Mouse (Mus musculus) cortical plate, adult 2 months (tissue): Measurements from ENCODE around the gene Wipf1. TPM values are rescaled to one million over a fixed set of nuclear protein-coding genes. Genes with fewer than 3 reads are reported as not detected.

Experiments used
- H3K27ac ChIP-seq: fragments of 200-500 bp; 2 replicates; pipeline ENCODE4 v1.5.1; 2012; ENCODE audit warnings: low read length, control low read depth, inconsistent platforms; ENCODE audit not compliant: insufficient read depth
- H3K4me1 ChIP-seq: fragments of 200-500 bp; 2 replicates; pipeline ENCODE4 v1.6.1; 2011; ENCODE audit warnings: low read length; ENCODE audit not compliant: control insufficient read depth, insufficient read depth
- H3K4me3 ChIP-seq: fragments of 200-500 bp; 2 replicates; pipeline ENCODE4 v1.5.1; 2011; ENCODE audit warnings: mild to moderate bottlenecking, low read length, control low read depth; ENCODE audit not compliant: insufficient read depth
- CTCF ChIP-seq: fragments of 200-500 bp; IDR thresholded peaks from 2 replicates; pipeline ENCODE4 v1.5.1; 2011; ENCODE audit warnings: mild to moderate bottlenecking, control low read depth, low read length; ENCODE audit not compliant: insufficient read depth; ENCODE audit errors: extremely low read depth
- POLR2A ChIP-seq: fragments of 200-500 bp; IDR thresholded peaks from 2 replicates; pipeline ENCODE4 v1.6.1; 2011; ENCODE audit warnings: mild to moderate bottlenecking, low read length, control low read depth; ENCODE audit not compliant: insufficient read depth; ENCODE audit errors: extremely low read depth
- polyA plus RNA-seq: library from polyadenylated mRNA; depleted of rRNA; stranded (reverse); fragments of >200 nt; gene quantifications from 2 replicates; pipeline ENCODE4 v1.2.3, GENCODE M21; 2012

Wipf1 gene
- polyA plus RNA-seq, 1 experiment = 7.4 TPM

DNA sequence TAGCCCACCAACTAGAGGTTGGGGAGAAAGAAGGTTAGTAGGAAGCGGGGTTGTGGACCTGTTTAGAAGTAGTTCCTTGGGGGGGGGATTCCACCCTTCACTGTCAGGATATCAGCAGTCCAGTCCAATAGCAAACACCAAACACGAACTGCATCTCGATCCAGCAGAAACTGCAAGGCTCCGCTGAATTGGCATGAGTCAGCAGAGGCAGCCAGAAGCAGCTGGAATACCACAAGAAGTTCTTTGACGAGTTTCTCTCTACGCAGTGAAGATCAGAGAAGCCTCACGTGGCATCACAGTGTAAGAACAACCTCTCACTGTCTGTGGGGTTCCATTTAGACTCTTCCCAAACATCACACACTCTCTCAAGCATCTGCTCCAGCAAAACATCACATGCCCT is 124.6 kb downstream of the Wipf1 start:
- TF ChIP-seq POLR2A = no peak
- no peak for TF ChIP-seq CTCF

DNA sequence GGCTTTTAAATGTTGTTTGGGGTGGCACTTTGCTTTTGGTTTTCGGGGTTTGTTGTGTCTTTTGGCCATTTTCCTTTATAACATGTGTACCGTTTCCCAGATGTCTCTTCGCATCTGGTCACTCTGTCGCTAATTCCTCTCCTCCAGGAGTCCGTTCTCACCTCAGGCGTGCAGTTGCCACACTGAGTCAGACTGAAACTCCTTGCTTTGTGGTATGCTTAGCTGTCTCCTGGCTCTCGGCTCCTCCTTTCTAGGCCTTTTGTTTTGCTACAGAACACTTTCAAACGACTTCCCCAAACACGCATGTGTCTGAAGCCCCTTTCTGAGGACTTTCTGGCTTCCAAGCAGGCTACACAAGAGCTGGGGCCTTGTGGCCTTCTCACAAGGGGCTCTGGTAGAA is 125.1 kb downstream of the Wipf1 start:
- Histone ChIP-seq H3K4me3 (no peak overlapping the region), H3K27ac (no peak overlapping the region), H3K4me1 (no peaks in the 10 kb centered on the region)
- TF ChIP-seq CTCF (no peak), POLR2A (no peak)

More for the DNA sequence above, 124.6 kb downstream of the Wipf1 start:
- no peaks in the 10 kb centered on the region for H3K4me1 ChIP-seq
- H3K27ac ChIP-seq = no peak overlapping the region
- no peak overlapping the region for H3K4me3 ChIP-seq

DNA sequence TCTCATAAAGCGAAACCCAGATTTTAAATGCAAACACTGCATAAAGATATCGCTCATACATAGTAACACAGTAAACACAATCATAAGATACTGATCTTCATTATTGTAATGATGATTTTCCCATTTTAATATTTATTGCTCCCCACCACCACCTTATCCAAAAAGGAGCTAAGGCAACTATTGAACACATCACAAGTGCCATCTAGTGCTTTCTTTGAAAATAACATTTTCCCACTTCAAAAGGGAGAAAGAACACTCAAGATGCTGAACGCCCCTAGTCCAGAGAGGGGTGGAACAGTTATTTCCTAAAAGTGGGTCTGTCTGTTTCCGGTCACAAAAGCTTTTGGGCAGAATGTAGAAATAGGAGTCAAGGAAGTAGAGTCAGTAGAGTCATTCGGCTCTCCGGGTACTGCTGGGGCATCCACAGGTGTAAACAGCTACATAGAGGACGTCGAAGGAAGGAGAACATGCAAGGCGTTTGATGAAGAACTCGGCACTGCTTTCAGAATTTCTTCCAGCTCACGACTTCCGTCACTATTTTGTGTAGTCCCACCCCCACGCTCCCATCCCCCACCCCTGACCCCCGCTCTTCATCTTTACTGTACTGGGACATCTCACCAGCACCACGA is 126.0 kb downstream of the Wipf1 start:
- H3K4me1 ChIP-seq = no peaks in the 10 kb centered on the region
- no peak overlapping the region for H3K27ac ChIP-seq
- TF ChIP-seq CTCF (no peak), POLR2A (no peak)
- H3K4me3 ChIP-seq = no peak overlapping the region

DNA sequence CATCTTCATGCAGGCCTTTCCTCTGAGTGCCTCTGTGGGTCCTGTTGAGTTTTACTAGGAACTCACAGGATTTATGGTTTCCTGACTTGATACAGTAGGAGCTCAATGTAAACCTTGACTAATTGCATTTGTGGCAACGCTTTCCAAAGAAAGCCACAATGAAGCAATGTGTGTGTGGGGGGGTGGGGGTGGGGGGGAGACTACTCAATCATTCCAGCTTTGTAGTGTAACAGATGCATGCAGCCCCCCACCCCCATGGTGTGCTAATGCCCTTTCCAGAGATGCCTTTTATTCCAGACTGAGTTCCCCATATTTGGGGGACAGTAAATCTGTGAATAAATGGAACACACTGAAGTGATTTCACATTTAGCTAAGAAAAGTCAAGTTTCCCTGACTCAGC is 127.8 kb downstream of the Wipf1 start:
- Histone ChIP-seq H3K4me3 (no peak overlapping the region), H3K4me1 (no peaks in the 10 kb centered on the region), H3K27ac (no peak overlapping the region)
- TF ChIP-seq CTCF (no peak), POLR2A (no peak)

DNA sequence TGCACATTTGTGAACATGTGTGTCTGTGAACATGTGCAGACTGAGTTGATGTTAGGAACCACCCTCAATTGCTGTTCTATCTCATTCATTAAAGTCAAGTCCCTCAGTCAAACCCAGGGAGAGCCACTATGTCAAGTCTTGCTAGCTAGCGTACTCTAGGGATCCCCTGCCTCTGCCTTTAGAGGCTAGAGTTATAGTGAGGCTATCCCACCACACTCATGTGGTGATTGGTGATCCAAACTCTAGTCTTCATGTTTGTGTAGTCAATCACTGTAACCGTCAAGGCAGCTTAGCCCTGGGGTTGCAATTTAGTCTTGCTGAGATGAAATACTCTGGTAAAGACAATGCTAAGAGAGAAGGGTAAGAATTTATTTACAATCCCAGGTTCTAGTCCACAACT is 132.1 kb downstream of the Wipf1 start:
- Histone ChIP-seq H3K27ac (no peak overlapping the region), H3K4me1 (no peaks in the 10 kb centered on the region), H3K4me3 (no peak overlapping the region)
- TF ChIP-seq CTCF = no peak
- no peak for TF ChIP-seq POLR2A

DNA sequence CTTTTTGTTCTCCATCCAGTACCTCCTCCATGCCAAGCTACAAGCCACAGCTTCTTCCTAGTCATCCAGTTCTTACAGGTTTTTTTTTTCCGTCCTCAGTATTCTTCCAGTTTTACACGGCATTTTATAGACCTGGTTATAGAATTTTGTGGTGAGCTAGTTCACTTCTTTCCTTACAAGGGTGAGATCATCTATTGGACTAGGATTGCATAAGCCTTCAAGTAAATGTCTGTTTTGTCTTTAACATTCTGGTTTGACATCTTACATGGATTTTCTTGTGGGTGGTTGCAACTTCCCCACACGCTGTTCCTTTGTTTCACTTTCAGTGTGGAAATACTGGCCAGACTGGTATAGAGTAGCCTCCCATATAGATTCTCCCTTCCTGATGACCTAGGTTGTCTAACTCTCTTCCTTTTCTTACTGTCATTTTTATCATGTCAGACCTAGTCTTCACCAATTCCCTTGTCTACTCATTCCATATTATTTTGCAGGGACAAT is 132.7 kb downstream of the Wipf1 start:
- no peak overlapping the region for H3K4me3 ChIP-seq
- TF ChIP-seq POLR2A = no peak
- no peak for TF ChIP-seq CTCF
- no peak overlapping the region for H3K27ac ChIP-seq
- no peaks in the 10 kb centered on the region for H3K4me1 ChIP-seq

DNA sequence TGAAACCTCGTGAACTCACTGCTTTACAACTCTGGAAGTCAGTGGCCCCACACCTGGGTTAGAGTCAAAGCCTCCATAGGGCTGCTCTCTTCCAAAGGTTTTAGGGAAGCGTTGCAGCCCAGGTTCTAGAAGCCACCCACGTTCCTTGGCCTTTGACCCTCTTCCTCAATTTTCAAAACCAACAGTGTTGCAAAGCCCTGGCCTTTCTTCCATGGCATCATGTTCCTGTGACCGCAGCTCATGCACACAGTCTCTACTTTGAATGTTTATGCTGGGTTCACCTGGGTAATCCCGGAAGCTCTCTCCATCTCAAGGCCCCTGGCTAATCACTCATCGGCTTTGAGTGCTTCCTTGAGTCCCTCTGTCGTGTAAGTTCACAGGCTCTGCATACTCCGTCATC is 134.0 kb downstream of the Wipf1 start:
- Histone ChIP-seq H3K27ac (no peak overlapping the region), H3K4me3 (no peak overlapping the region), H3K4me1 (no peaks in the 10 kb centered on the region)
- TF ChIP-seq CTCF (no peak), POLR2A (no peak)

DNA sequence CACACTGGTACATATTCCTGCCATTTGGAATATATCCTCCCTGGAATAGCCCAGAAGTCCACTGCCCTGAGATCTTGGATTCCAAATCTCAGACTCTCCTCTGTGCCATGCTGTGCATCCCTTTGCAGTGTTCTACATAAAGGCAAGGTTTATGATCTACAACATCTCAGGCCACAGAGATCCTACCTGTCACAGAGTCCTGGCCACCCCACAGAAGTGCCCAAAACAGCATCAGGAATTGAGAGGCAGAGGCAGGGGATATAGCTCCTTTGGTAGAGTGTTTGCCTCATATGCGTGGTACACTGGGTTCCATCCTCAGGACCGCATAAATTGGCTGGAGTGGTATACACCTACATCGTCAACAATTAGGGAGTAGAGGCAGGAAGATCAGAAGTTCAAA is 135.1 kb downstream of the Wipf1 start:
- no peak overlapping the region for H3K4me3 ChIP-seq
- no peaks in the 10 kb centered on the region for H3K4me1 ChIP-seq
- H3K27ac ChIP-seq = no peak overlapping the region
- TF ChIP-seq POLR2A (no peak), CTCF (no peak)

DNA sequence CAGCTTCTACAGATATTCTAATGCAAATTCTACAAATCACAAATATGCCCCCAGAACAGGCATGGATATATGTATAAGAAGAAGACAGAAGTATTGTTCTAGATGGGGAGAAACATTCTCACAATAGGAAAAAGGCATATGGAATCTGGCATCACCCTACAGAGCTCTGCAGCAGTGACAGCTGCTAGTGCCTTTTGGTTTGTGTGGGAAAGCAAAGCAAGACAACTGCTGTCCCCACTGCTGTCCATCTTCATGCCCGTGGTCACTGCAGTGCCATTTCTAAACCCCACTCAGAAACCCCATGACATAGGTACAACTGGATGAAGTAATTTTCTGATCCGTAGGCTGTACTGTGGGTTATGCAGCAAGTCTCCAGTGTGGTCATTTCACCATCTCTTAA is 136.8 kb downstream of the Wipf1 start:
- H3K4me3 ChIP-seq = no peak overlapping the region
- TF ChIP-seq CTCF = no peak
- TF ChIP-seq POLR2A = no peak
- H3K4me1 ChIP-seq = no peaks in the 10 kb centered on the region
- no peak overlapping the region for H3K27ac ChIP-seq

DNA sequence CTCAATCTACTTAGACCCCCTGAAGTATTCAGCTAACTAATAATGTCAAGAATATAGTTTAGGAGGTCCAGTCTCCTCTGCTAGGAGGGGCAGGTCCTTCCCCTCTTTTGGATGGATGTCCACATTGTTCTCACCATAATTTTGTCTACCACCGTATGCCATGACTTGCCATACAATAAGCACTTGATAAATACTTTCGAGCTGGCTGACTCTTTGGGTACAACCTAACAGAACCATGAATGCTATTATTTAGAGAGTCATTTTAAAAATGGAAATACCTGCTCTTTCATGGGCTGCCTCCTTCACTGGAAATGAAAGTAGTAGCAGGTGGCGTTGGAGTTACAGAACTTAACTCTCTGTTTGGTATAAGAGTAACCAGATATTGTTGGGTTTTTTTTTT is 139.6 kb downstream of the Wipf1 start:
- Histone ChIP-seq H3K4me1 (no peaks in the 10 kb centered on the region), H3K27ac (no peak overlapping the region), H3K4me3 (no peak overlapping the region)
- no peak for TF ChIP-seq CTCF
- TF ChIP-seq POLR2A = no peak
